Mouse (Mus musculus): Measurements from ENCODE around the gene Egflam.

DNA sequence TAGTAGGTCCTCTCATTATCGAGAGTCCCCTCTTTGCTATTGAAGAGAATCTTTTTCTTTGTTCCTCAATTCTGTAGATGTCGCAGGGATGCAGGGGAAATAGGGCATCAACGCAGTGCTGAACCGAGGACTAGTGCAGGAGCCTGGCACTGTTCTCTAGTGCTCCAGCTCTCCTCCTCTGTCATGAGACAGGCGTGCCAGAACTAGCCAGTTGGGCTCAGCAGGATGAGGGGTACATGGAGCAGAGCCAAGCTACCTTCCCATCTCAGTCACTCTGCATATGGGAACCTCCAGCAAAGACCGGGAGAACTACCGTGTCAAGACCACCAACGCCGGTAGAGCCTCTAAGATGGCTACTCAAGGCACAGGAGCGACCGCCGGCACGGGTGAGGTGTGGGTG, 193.3 kb downstream of the Egflam start:
- no peak for TF ChIP-seq CTCF (IDR thresholded peaks at IDR 0.05; ENCODE audit: borderline replicate concordance, extremely low read depth, insufficient read depth, insufficient read length)
- TF ChIP-seq POLR2A (IDR thresholded peaks at IDR 0.05; ENCODE audit: borderline replicate concordance, extremely low read depth, insufficient read depth, insufficient read length, poor library complexity, severe bottlenecking): no peak

Data from brain, embryonic 14.5 days (tissue).